Mouse (Mus musculus): Measurements from ENCODE around the gene Gorasp2.

The Gorasp2 gene

DNA sequence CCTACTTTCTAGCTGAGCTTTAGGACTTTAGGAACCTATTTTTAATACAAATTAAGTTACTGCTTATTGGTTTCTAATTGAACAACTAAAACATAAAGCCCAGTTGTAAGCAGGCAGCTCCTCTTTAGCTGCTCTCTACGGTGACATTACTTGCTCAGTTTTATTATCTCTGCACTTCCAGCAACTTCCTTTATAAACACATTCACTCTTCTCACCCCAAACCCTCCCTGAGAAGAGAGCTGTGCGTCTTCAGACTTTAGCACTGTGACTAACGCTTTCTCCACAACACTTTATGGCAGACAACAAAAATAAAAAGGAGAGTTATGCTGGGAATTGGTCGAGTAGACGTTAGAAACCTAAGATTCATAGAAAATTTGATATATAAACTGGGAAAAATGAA is 74.6 kb downstream of the Gorasp2 start:
- no peak for DNase-seq (ENCODE audit: extremely low read depth, insufficient read length, low spot score)

GRCm38 (mm10) chr2:70741901-70742300 is 80.5 kb downstream of the Gorasp2 start:
- no peak for DNase-seq (ENCODE audit: extremely low read depth, insufficient read length, low spot score)

DNA sequence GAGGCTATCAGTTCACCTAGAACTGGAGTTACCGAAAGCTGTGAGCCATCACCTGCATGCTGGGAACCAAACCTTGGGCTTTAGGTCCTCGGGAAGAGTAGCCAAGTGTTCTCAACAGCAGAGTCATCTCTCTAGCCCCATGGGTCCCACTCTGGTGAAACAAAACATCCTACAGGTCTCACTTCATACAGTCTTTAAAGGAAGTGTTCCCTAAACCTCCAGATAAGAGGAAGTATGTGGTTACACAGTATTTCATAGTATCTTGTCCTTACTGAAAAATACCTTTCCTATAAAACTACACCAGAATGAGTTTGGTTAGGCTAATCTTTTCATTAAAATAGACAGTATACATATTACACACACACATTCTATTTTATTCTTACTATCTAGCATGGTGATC is 81.2 kb downstream of the Gorasp2 start:
- no peak for DNase-seq (ENCODE audit: extremely low read depth, insufficient read length, low spot score)

DNA sequence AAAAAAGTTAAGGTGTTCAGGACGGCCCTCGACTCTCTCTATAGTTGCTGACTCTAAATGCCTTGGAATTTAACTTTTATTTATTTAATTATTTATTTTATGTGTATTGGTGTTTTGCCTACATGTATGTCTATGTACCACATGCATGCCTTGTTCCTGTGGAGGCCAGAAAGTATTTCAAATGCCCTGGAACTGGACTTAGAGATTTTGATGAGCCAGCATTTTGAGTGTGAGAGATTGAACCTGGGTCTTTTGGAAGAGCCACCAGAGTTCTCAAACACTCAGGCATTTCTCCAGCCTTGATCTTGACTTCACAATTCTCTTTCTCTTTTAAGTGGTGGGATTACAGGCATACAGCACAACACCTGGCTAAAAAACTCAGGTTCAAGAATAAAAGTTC is 90.3 kb downstream of the Gorasp2 start:
- no peak for DNase-seq (ENCODE audit: extremely low read depth, insufficient read length, low spot score)

DNA sequence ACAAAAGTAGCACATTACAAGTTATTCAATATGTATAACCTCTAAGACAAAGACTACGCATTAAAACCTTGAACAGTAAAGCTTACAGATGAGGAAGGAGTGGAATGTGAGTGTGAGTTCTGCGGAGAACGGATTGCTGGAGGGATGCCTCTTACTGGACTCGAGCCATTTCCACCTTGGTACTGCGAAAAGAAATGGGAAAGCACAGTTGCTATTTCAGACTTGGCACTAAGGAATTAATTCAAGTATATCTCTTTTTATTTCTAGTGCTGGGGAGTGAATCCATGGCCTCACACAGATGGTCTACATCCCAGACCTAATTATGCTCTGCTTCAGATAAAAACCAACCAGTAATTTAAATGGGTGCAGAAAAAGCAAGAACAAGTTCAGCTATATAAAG is 90.8 kb downstream of the Gorasp2 start:
- DNase-seq (ENCODE audit: extremely low read depth, insufficient read length, low spot score) = no peak
